Mouse (Mus musculus) spleen, postnatal 14 days (tissue): ENCODE measurements around the gene Grm5.

Experiments used
- DNase-seq, 2 experiments: peaks; one replicate each; pipeline ENCODE4 v3.0.0; 2021 to 2022; ENCODE audit warnings: low spot score in 2 of 2

Gene Grm5

GRCm38 (mm10) chr7:88159542-88160241 is 575.7 kb downstream of the Grm5 start:
- DNase-seq = no peak

GRCm38 (mm10) chr7:88161586-88161985 is 577.6 kb downstream of the Grm5 start:
- DNase-seq = no peak
